Mouse (Mus musculus) cortical plate, adult 2 months (tissue): ENCODE results near the gene Trp53tg5.

Experiments used
- CTCF ChIP-seq: fragments of 200-500 bp; IDR thresholded peaks from 2 replicates; pipeline ENCODE4 v1.5.1; 2011; ENCODE audit warnings: mild to moderate bottlenecking, control low read depth, low read length; ENCODE audit not compliant: insufficient read depth; ENCODE audit errors: extremely low read depth
- POLR2A ChIP-seq: fragments of 200-500 bp; IDR thresholded peaks from 2 replicates; pipeline ENCODE4 v1.6.1; 2011; ENCODE audit warnings: mild to moderate bottlenecking, low read length, control low read depth; ENCODE audit not compliant: insufficient read depth; ENCODE audit errors: extremely low read depth

DNA sequence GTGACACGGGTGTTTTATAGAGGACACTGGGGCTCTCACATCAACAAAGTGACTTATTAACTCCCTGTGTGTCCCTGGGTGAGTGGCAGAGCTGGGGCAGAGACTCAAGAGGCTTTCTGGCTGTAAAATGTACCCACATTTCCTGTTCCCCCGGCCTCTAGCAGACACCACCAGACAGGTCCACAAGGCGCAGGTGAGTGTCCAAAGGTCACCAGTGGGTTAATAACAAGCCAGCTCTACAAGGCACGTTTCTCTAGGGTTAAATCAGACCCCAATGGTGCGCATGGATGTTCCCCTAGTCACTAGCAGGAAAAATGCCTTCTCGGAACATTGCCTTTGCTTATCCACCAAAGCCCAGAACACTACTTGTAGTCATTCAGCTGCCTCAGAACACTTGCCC, 35.8 kb downstream of the Trp53tg5 start:
- TF ChIP-seq CTCF (no peak), POLR2A (no peak)
